Mouse (Mus musculus) kidney, adult 2 months (tissue): ENCODE measurements at regions not wholly inside any gene's neighbourhood (a gene's known extent, or its start where the extent isn't known, plus 50 kb on each side); places are given as distances from the start of the nearest gene placed in this dataset.

Experiments used
- CTCF ChIP-seq: fragments of 200-500 bp; conservative IDR thresholded peaks from 2 replicates; pipeline ENCODE4 v1.5.1; 2011; ENCODE audit warnings: low read depth, mild to moderate bottlenecking, control low read depth, low read length, moderate library complexity, mixed read lengths; ENCODE audit not compliant: insufficient read depth, insufficient read length
- POLR2A ChIP-seq: fragments of 200-500 bp; IDR thresholded peaks from one replicate; pipeline ENCODE4 v1.6.1; 2011; ENCODE audit warnings: low read depth, low read length, control low read depth

GRCm38 (mm10) chr5:64500866-64501265 is 302.3 kb upstream of the Klf3 start:
- no peak for TF ChIP-seq CTCF
- no peak for TF ChIP-seq POLR2A
